Mouse (Mus musculus) embryonic facial prominence, embryonic 13.5 days (tissue): ENCODE measurements around the gene Pard6a. TPM values are rescaled to one million over a fixed set of nuclear protein-coding genes. Genes with fewer than 3 reads are reported as not detected.

Experiments used
- ATAC-seq: fragments of 200-750 bp; cut with Nextera tagmentation; 2 replicates; pipeline ENCODE4 v1.8.0; 2017; ENCODE audit warnings: low read depth; ENCODE audit not compliant: insufficient number of reproducible peaks, insufficient read depth, low FRiP score, low TSS enrichment
- H3K27ac ChIP-seq: fragments of 300-500 bp; sonication (generic); 2 replicates; pipeline ENCODE4 v1.5.1; 2015; ENCODE audit warnings: moderate library complexity, mild to moderate bottlenecking, inconsistent platforms
- H3K27me3 ChIP-seq: fragments of 300-500 bp; sonication (generic); 2 replicates; pipeline ENCODE4 v1.6.1; 2015; ENCODE audit warnings: mild to moderate bottlenecking, inconsistent platforms
- H3K36me3 ChIP-seq: fragments of 300-500 bp; sonication (generic); 2 replicates; pipeline ENCODE4 v1.6.1; 2015; ENCODE audit warnings: mild to moderate bottlenecking, inconsistent platforms
- H3K4me1 ChIP-seq: fragments of 300-500 bp; sonication (generic); 2 replicates; pipeline ENCODE4 v1.6.1; 2015; ENCODE audit warnings: inconsistent platforms
- H3K4me2 ChIP-seq: fragments of 300-500 bp; sonication (generic); 2 replicates; pipeline ENCODE4 v1.6.1; 2015; ENCODE audit warnings: moderate library complexity, mild to moderate bottlenecking, inconsistent platforms
- H3K4me3 ChIP-seq: fragments of 300-500 bp; sonication (generic); 2 replicates; pipeline ENCODE4 v1.5.1; 2015; ENCODE audit warnings: mild to moderate bottlenecking, inconsistent platforms
- H3K9ac ChIP-seq: fragments of 300-500 bp; sonication (generic); 2 replicates; pipeline ENCODE4 v1.6.1; 2015; ENCODE audit warnings: mild to moderate bottlenecking, inconsistent platforms
- H3K9me3 ChIP-seq: fragments of 300-500 bp; sonication (generic); 2 replicates; pipeline ENCODE4 v1.6.1; 2016; ENCODE audit warnings: inconsistent platforms
- WGBS: fragments of 180-500 bp; shearing (Covaris S2); methylation state at CpG from one replicate; pipeline ENCODE4 v1.1.7; 2015; ENCODE audit warnings: mixed read lengths; 5-methylcytosine and 5-hydroxymethylcytosine counted together
- polyA plus RNA-seq: library from polyadenylated mRNA; unstranded; fragments of >200 nt; fragmentation: Nextera tagmentation; extraction: Ambion mirVana; gene quantifications from 2 replicates; pipeline ENCODE4 v1.2.1, GENCODE M21; 2015

Gene Pard6a
- polyA plus RNA-seq, 1 experiment from 2014 or later, result 21.5 TPM

DNA sequence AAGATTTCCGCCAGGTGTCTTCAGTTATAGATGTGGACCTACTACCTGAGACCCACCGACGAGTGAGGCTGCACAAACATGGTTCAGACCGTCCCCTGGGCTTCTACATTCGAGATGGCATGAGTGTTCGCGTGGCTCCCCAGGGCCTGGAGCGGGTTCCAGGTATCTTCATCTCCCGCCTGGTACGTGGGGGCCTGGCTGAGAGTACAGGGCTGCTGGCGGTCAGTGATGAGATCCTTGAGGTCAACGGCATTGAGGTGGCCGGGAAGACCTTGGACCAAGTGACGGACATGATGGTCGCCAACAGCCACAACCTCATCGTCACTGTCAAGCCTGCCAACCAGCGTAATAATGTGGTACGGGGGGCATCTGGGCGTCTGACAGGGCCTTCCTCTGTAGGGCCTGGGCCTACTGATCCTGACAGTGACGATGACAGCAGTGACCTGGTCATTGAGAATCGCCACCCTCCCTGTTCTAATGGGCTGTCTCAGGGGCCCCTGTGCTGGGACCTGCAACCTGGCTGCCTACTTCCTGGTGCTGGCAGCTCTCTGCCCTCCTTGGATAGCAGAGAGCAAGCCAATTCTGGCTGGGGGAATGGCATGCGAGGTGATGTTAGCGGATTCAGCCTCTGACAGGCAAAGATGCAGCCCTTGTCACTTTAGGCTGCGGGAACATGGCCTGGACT is 1.9 kb downstream of the Pard6a start:
- no peak for ATAC-seq
- no peaks in the 10 kb centered on the region for H3K9me3 ChIP-seq
- peak overlapping the region; percentile 68; the same call in 1 of the 2 replicates for H3K9ac ChIP-seq
- no peak overlapping the region for H3K27ac ChIP-seq
- peaks cover 32% of the 10 kb centered on the region for H3K4me1 ChIP-seq
- WGBS, result 93% methylated on average over 24 of the region's 24 CpGs
- no peak overlapping the region for H3K4me2 ChIP-seq
- H3K4me3 ChIP-seq, result no peak overlapping the region
- H3K36me3 ChIP-seq, result peaks cover 32% of the 10 kb centered on the region
- H3K27me3 ChIP-seq, result no peaks in the 10 kb centered on the region

DNA sequence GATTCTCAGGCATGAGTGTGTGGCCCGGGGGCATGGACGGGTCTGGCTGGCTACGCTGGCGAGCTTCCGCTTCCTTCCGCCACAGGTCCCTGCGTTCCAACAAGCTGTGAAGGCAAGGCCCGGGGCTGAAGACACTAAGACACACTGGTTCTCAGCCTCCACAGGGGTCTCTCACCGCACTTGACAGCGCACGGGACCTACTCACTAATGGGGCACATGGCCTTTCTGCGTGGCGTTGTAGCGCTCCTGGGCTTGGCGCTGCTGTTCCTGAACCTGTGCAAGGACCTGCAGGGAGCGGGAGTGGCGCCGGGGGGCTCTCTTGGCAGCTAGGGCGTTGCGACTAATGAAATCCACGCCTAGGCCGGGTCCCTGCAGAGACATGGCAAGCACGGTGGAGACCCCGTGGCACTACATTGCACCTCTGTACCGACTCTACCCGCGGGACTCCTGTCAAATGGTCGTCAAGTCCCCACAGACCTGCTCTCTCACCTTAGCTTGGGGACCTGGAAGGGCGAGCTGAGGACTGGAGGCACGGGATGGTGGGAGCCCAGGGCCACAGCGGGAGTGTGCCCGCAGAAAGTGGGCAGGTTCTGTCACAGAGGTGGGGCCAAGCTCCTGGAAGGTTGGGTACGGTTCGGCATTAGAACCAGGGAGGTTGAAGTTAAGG is 3.3 kb downstream of the Pard6a start:
- ATAC-seq, result no peak
- no peaks in the 10 kb centered on the region for H3K27me3 ChIP-seq
- H3K9me3 ChIP-seq, result no peaks in the 10 kb centered on the region
- no peak overlapping the region for H3K4me2 ChIP-seq
- H3K4me3 ChIP-seq, result no peak overlapping the region
- WGBS, result 90% methylated on average over 34 of the region's 34 CpGs
- H3K27ac ChIP-seq, result no peak overlapping the region
- peaks cover 22% of the 10 kb centered on the region for H3K36me3 ChIP-seq
- no peak overlapping the region for H3K9ac ChIP-seq
- H3K4me1 ChIP-seq, result peaks cover 32% of the 10 kb centered on the region

- WGBS, result 89% methylated on average over 6 of the region's 6 CpGs
- Histone ChIP-seq H3K27me3 (no peaks in the 10 kb centered on the region), H3K9ac (no peak overlapping the region), H3K36me3 (peaks cover 22% of the 10 kb centered on the region), H3K27ac (no peak overlapping the region), H3K9me3 (no peaks in the 10 kb centered on the region), H3K4me1 (peaks cover 28% of the 10 kb centered on the region), H3K4me2 (no peak overlapping the region), H3K4me3 (no peak overlapping the region)
- ATAC-seq, result no peak
These were observed 4.0 kb downstream of the Pard6a start for GRCm38 (mm10) chr8:105704955-105705354.

- WGBS, result 84% methylated on average over 12 of the region's 12 CpGs
- Histone ChIP-seq H3K27me3 (no peaks in the 10 kb centered on the region), H3K4me1 (peaks cover 24% of the 10 kb centered on the region), H3K36me3 (peaks cover 22% of the 10 kb centered on the region), H3K4me2 (peak overlapping the region; percentile 92), H3K9me3 (no peaks in the 10 kb centered on the region), H3K9ac (peak overlapping the region; percentile 79), H3K4me3 (peak overlapping the region; percentile 62), H3K27ac (no peak overlapping the region)
- ATAC-seq, result no peak
These were observed 5.5 kb downstream of the Pard6a start for GRCm38 (mm10) chr8:105706426-105706825.

GRCm38 (mm10) chr8:105707498-105708403 is 6.8 kb downstream of the Pard6a start, which contains the start of the genes 4933405L10Rik and Enkd1:
4933405L10Rik (plus strand) TSS chr8:105707655.
Enkd1 (minus strand) TSS chr8:105708210.
- peak within 1 kb of the TSS; percentile 79 for H3K9ac ChIP-seq

DNA sequence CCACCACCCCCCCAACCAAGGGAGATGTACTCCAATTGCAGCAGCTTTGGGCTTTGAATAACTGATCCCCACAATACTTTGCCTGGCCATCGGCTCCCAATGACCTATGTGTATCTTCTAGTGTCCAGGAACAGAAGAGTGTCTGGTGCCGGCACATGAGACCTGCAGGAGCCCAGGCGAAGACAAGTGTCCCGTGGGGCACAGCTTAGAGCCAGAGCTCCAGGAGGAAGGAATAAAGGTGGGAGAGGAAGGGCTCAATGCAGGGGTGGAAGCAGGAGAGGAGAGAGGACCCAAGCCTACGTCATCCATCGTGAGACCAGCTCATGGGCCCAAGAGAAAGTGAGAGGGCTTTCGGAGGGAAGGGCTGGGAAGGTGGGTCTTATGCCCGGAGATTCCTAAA is 7.7 kb downstream of the Pard6a start:
- H3K27ac ChIP-seq, result no peak overlapping the region
- no peak overlapping the region for H3K4me3 ChIP-seq
- H3K4me2 ChIP-seq, result no peak overlapping the region
- H3K36me3 ChIP-seq, result peaks cover 9% of the 10 kb centered on the region
- 92% methylated on average over 8 of the region's 8 CpGs for WGBS
- no peaks in the 10 kb centered on the region for H3K27me3 ChIP-seq
- peaks cover 14% of the 10 kb centered on the region for H3K4me1 ChIP-seq
- H3K9ac ChIP-seq, result no peak overlapping the region
- H3K9me3 ChIP-seq, result no peaks in the 10 kb centered on the region
- no peak for ATAC-seq

More at GRCm38 (mm10) chr8:105707498-105708403, 6.8 kb downstream of the Pard6a start, which contains the start of the genes 4933405L10Rik and Enkd1:
- H3K9me3 ChIP-seq, result no peaks in the 10 kb centered on the region
- H3K27ac ChIP-seq, result peak within 1 kb of the TSS; percentile 28; the same call in 1 of the 2 replicates
- under 1% methylated on average over 55 of the region's 55 CpGs for WGBS
- peak within 1 kb of the TSS; percentile 92 for H3K4me2 ChIP-seq
- H3K4me1 ChIP-seq, result peaks cover 14% of the 10 kb centered on the region
- ATAC-seq, result peak; percentile 65
- peak within 1 kb of the TSS; percentile 62 for H3K4me3 ChIP-seq
- H3K36me3 ChIP-seq, result peaks cover 19% of the 10 kb centered on the region
- H3K27me3 ChIP-seq, result no peaks in the 10 kb centered on the region

- Histone ChIP-seq H3K9ac (no peak overlapping the region), H3K4me1 (peaks cover 14% of the 10 kb centered on the region), H3K27me3 (no peaks in the 10 kb centered on the region), H3K4me3 (no peak overlapping the region), H3K36me3 (peaks cover 3% of the 10 kb centered on the region; the same call in 1 of the 2 replicates), H3K4me2 (no peak overlapping the region), H3K27ac (no peak overlapping the region), H3K9me3 (no peaks in the 10 kb centered on the region)
- ATAC-seq, result no peak
- WGBS, result 75% methylated on average over 14 of the region's 14 CpGs
These were observed 8.4 kb downstream of the Pard6a start for GRCm38 (mm10) chr8:105709317-105709716.

DNA sequence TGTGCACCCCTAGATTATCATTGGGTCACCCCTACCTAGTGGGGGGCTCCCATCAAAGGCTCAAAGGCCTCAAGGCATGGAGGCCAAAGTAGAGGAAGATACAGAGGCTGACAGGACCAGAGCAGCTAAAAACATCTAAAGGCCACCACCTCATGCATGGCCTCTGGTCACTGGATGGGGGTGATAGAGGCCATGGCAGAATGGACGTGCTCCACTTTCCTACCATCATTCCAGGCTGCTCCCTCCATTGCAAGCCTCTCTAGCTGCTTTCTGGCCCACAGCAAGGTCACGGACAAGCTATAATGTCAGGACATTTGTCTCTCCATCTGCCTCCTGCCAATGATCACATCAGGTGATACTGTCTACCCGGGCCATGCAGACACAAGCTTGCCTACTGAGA is 11.3 kb downstream of the Pard6a start:
- no peaks in the 10 kb centered on the region for H3K9me3 ChIP-seq
- H3K27ac ChIP-seq, result no peak overlapping the region
- no peak overlapping the region for H3K9ac ChIP-seq
- H3K4me1 ChIP-seq, result peaks cover 3% of the 10 kb centered on the region
- 92% methylated on average over 3 of the region's 3 CpGs for WGBS
- peaks cover 12% of the 10 kb centered on the region for H3K36me3 ChIP-seq
- no peaks in the 10 kb centered on the region for H3K27me3 ChIP-seq
- ATAC-seq, result no peak
- H3K4me2 ChIP-seq, result no peak overlapping the region
- H3K4me3 ChIP-seq, result no peak overlapping the region

DNA sequence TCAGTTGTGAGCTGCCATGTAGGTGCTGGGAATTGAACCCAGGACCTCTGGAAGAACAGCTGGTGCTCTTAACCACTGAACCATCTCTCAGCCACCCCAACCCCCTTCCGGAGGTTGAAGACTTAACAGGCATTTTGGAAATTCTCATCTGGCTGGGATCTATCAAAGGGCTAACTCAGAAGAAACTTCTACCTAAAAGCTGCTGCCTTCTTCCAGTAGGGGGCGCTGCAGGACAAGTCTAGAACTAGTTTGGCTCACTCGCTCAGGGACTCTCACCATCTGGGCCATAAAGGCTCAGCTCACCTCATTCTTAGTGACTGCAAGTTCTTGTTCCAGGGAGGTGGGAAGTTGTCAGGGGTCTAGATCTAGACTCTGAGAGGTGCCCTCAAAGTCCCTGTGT is 13.2 kb downstream of the Pard6a start:
- Histone ChIP-seq H3K27ac (no peak overlapping the region), H3K4me1 (no peaks in the 10 kb centered on the region), H3K9ac (no peak overlapping the region), H3K4me2 (no peak overlapping the region), H3K4me3 (no peak overlapping the region), H3K36me3 (peaks cover 13% of the 10 kb centered on the region), H3K27me3 (no peaks in the 10 kb centered on the region), H3K9me3 (no peaks in the 10 kb centered on the region)
- 8% methylated on average over 3 of the region's 3 CpGs for WGBS
- 0 out of 2 replicates have a peak, but pooled peaks have one; percentile 27 for ATAC-seq

GRCm38 (mm10) chr8:105715042-105715441 is 14.1 kb downstream of the Pard6a start:
- no peak for ATAC-seq
- Histone ChIP-seq H3K4me1 (no peaks in the 10 kb centered on the region), H3K9me3 (no peaks in the 10 kb centered on the region), H3K36me3 (peaks cover 13% of the 10 kb centered on the region), H3K4me2 (no peak overlapping the region), H3K4me3 (no peak overlapping the region), H3K27me3 (no peaks in the 10 kb centered on the region), H3K27ac (peak overlapping the region; percentile 49; the same call in 1 of the 2 replicates), H3K9ac (no peak overlapping the region)
- WGBS, result 71% methylated on average over 6 of the region's 6 CpGs

DNA sequence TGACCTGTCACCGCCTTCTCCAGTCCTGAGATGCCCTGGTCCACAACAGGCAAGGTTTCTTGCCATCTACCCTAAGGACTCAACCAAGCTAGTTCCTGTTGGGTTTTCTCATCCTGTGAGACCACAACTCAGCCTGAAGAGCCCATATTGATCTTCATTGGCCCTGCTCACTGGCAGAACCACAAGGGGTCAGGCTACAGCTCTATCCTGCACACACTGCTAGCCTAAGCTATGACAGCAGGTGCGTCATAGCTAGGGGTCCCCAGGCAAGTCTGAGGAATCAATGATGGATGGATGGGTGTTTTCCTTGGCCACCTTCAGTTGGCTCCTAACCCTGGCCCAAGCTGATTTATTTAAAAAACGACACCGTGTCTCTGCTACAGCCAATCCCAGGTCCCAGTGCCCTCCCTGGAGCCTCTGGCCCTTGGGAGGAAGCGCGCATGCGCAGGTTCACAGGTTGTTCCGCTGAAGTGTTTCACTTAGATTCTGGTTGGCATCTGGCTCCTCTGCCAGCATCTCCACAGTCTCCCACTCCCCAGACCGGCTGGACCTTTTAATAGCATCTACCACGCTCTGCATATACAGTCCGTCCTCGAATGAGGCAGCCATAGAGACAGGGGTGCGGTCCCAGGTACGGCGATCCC is 15.5 kb downstream of the Pard6a start:
- H3K9me3 ChIP-seq, result no peaks in the 10 kb centered on the region
- H3K4me2 ChIP-seq, result no peak overlapping the region
- H3K27me3 ChIP-seq, result no peaks in the 10 kb centered on the region
- ATAC-seq, result no peak
- H3K27ac ChIP-seq, result no peak overlapping the region
- H3K4me1 ChIP-seq, result no peaks in the 10 kb centered on the region
- H3K4me3 ChIP-seq, result no peak overlapping the region
- no peak overlapping the region for H3K9ac ChIP-seq
- peaks cover 17% of the 10 kb centered on the region for H3K36me3 ChIP-seq
- WGBS, result 93% methylated on average over 15 of the region's 15 CpGs
